Mouse (Mus musculus) leukemia stem cell, adult 10-12 weeks (primary cell): Measurements from ENCODE around the gene Nr1h2. TPM values are rescaled to one million over a fixed set of nuclear protein-coding genes. Genes with fewer than 3 reads are reported as not detected.

Experiments
- polyA plus RNA-seq: library from polyadenylated mRNA; stranded (reverse); fragments of >175 nt; gene quantifications from 2 replicates; pipeline ENCODE4 v1.2.3, GENCODE M21; 2012; ENCODE audit warnings: low replicate concordance

Gene Nr1h2
- polyA plus RNA-seq: 345 and 359 TPM in 2 replicates

GRCm38 (mm10) chr7:44553826-44554225, at the start of gene Nr1h2:
Nr1h2 (minus strand) TSS chr7:44553951.

GRCm38 (mm10) chr7:44590402-44591347, 36.9 kb upstream of the Nr1h2 start, which contains the start of gene Kcnc3:
Kcnc3 (plus strand) TSS chr7:44590664.

GRCm38 (mm10) chr7:44572213-44572701, 18.5 kb upstream of the Nr1h2 start, which contains the start of gene Napsa:
Napsa (plus strand) TSS chr7:44572380.

GRCm38 (mm10) chr7:44548497-44549087, 5.2 kb downstream of the Nr1h2 start, which contains the start of gene Pold1:
Pold1 (minus strand) TSS chr7:44548849.

GRCm38 (mm10) chr7:44531946-44532732, 21.6 kb downstream of the Nr1h2 start, which contains the start of gene Spib:
Spib (minus strand) TSS chr7:44532071.

GRCm38 (mm10) chr7:44524502-44524901, 29.2 kb downstream of the Nr1h2 start, which contains the start of gene Mybpc2:
Mybpc2 (minus strand) TSS chr7:44524656.

Other genes with a start within 250 kb of the Nr1h2 start
- 0.48 and 0.55 TPM in 2 replicates for gene Clec11a, start 247.0 kb downstream of the Nr1h2 start, polyA plus RNA-seq
- 10.4 and 21.0 TPM in 2 replicates for gene Shank1, start 243.7 kb downstream of the Nr1h2 start, polyA plus RNA-seq
- 0.24 and 0.44 TPM in 2 replicates for gene Syt3, start 169.8 kb downstream of the Nr1h2 start, polyA plus RNA-seq
- 0.23 TPM in 1 of 2 replicates, not detected in the other for gene 1700008O03Rik, start 168.1 kb downstream of the Nr1h2 start, polyA plus RNA-seq
- not detected in 2 replicates for gene Lrrc4b, start 124.9 kb downstream of the Nr1h2 start, polyA plus RNA-seq
- 0.30 TPM in 1 of 2 replicates, not detected in the other for gene Aspdh, start 88.6 kb downstream of the Nr1h2 start, polyA plus RNA-seq
- gene Josd2, start 86.0 kb downstream of the Nr1h2 start, polyA plus RNA-seq: 650 and 1,462 TPM in 2 replicates
- 406 and 427 TPM in 2 replicates for gene Emc10, start 57.4 kb downstream of the Nr1h2 start, polyA plus RNA-seq
- 6.6 and 8.4 TPM in 2 replicates for gene Fam71e1, start 57.4 kb downstream of the Nr1h2 start, polyA plus RNA-seq
- 0.79 TPM in 1 of 2 replicates, not detected in the other for gene Mybpc2, start 29.3 kb downstream of the Nr1h2 start, polyA plus RNA-seq
- 161 and 223 TPM in 2 replicates for gene Spib, start 21.9 kb downstream of the Nr1h2 start, polyA plus RNA-seq
- 279 and 341 TPM in 2 replicates for gene Pold1, start 5.1 kb downstream of the Nr1h2 start, polyA plus RNA-seq
- 13.3 and 28.4 TPM in 2 replicates for gene Napsa, start 18.4 kb upstream of the Nr1h2 start, polyA plus RNA-seq
- gene Kcnc3, start 36.7 kb upstream of the Nr1h2 start, polyA plus RNA-seq: 3.2 and 3.3 TPM in 2 replicates
- 0.11 and 0.28 TPM in 2 replicates for gene Myh14, start 116.9 kb upstream of the Nr1h2 start, polyA plus RNA-seq
- gene Izumo2, start 154.8 kb upstream of the Nr1h2 start, polyA plus RNA-seq: not detected in 2 replicates
- 56.2 and 60.7 TPM in 2 replicates for gene Vrk3, start 194.5 kb upstream of the Nr1h2 start, polyA plus RNA-seq
- gene Zfp473, start 197.1 kb upstream of the Nr1h2 start, polyA plus RNA-seq: 0.19 TPM in 1 of 2 replicates, not detected in the other